Mouse (Mus musculus): ENCODE results near the gene Otulin.

Gene Otulin

GRCm38 (mm10) chr15:27503221-27503620 is 127.3 kb downstream of the Otulin start:
- peak; percentile 21 for DNase-seq (ENCODE audit: low spot score)

- DNase-seq (ENCODE audit: low spot score), result no peak
These were observed 128.2 kb downstream of the Otulin start for GRCm38 (mm10) chr15:27502338-27502737.

GRCm38 (mm10) chr15:27500390-27500789 is 130.1 kb downstream of the Otulin start:
- DNase-seq (ENCODE audit: low spot score), result no peak

GRCm38 (mm10) chr15:27498078-27498477 is 132.4 kb downstream of the Otulin start:
- DNase-seq (ENCODE audit: low spot score), result no peak

GRCm38 (mm10) chr15:27497300-27497997 is 133.0 kb downstream of the Otulin start:
- no peak for DNase-seq (ENCODE audit: low spot score)

GRCm38 (mm10) chr15:27496596-27497299 is 133.7 kb downstream of the Otulin start:
- no peak for DNase-seq (ENCODE audit: low spot score)

GRCm38 (mm10) chr15:27495981-27496401 is 134.5 kb downstream of the Otulin start:
- DNase-seq (ENCODE audit: low spot score), result no peak

GRCm38 (mm10) chr15:27493516-27493915 is 137.0 kb downstream of the Otulin start:
- no peak for DNase-seq (ENCODE audit: low spot score)

- DNase-seq (ENCODE audit: low spot score), result no peak
These were observed 137.8 kb downstream of the Otulin start for GRCm38 (mm10) chr15:27492734-27493133.

All from lung, postnatal 25 days (tissue).